Mouse (Mus musculus): ENCODE data around the gene Fgfr2.

GRCm38 (mm10) chr7:130804991-130805390 lies 2318.2 kb downstream of the Fgfr2 start:
- TF ChIP-seq CTCF (IDR thresholded peaks at IDR 0.05; ENCODE audit: low read depth): no peak
- no peak for TF ChIP-seq EP300 (IDR thresholded peaks at IDR 0.05; ENCODE audit: low read depth)

All from liver, postnatal 0 days (tissue).